Mouse (Mus musculus) Patski (cell line): Measurements from ENCODE around the gene Id1. TPM values are rescaled to one million over a fixed set of nuclear protein-coding genes. Genes with fewer than 3 reads are reported as not detected.

ENCODE experiments used
- ATAC-seq: fragments of 100-300 bp; one replicate; pipeline ENCODE4 v1.8.0; 2021
- CTCF ChIA-PET: fragments of 350-600 bp; sonication (Branson Sonifier 250); formaldehyde crosslinking; loops from one replicate; lab custom pipeline; 2022; ENCODE audit warnings: inconsistent platforms; lab: Charles Lee
- POLR2A ChIA-PET: fragments of 350-600 bp; sonication (Branson Sonifier 250); formaldehyde crosslinking; loops from one replicate; lab custom pipeline; 2022; ENCODE audit warnings: antibody characterized with exemption, inconsistent platforms; lab: Charles Lee
- DNase-seq: peaks from one replicate; pipeline ENCODE4 v3.0.0-alpha.2; 2011; ENCODE audit warnings: low read depth, low spot score
- H3K27me3 ChIP-seq: fragments of 371-371 bp; one replicate; pipeline ENCODE4 v1.5.1; 2021
- CTCF ChIP-seq: fragments of 100-300 bp; IDR thresholded peaks from one replicate; pipeline ENCODE4 v1.5.1; 2021
- in situ Hi-C: fragments of 300-500 bp; cut with MboI; formaldehyde crosslinking; loops from 3 replicates; pipeline ENCODE4 v1.11.1; 2018; ENCODE audit warnings: low pct_unique_long_range_greater_than_20kb, mixed read lengths
- polyA plus RNA-seq: library from polyadenylated mRNA; unstranded; gene quantifications from one replicate; pipeline ENCODE4 v1.2.3, GENCODE M21; 2021

The Id1 gene
- polyA plus RNA-seq, 1 experiment from 2014 or later, result 117 TPM

DNA sequence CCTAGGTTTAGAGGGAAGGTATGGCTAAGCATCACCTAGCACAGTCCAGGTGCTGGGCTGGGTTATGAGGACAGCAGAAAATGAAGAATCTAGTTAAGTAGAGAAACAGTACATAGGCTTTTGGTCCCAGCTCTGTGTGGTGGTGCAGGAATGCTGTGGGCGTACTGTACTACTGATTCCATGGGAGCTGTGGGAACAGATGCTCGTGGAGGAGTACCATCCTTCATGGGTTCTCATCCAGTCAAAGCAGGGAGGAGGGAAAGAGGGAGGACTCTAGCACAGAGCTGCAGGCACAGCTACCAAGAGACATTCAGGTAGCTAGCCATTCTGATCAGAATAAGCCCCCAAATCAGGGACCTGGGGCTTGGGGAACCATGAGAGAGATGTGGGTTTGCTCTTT is 40.4 kb downstream of the Id1 start:
- no peak for TF ChIP-seq CTCF
- ChIA-PET CTCF (interaction anchor here (1.2 to 2.1 kb wide), 3 partner anchors 10 to 53 kb away, joined by 3 to 12 read pairs (median 3); no protein-coding TSS in a partner anchor), POLR2A (interaction anchor here (1.0 to 1.6 kb wide), 3 partner anchors 11 to 51 kb away, joined by 3 to 4 read pairs (median 3); no protein-coding TSS in a partner anchor)
- in situ Hi-C loops, result no loop called here
- DNase-seq (no peak), ATAC-seq (no peak)
- H3K27me3 ChIP-seq, result no peaks in the 10 kb centered on the region

DNA sequence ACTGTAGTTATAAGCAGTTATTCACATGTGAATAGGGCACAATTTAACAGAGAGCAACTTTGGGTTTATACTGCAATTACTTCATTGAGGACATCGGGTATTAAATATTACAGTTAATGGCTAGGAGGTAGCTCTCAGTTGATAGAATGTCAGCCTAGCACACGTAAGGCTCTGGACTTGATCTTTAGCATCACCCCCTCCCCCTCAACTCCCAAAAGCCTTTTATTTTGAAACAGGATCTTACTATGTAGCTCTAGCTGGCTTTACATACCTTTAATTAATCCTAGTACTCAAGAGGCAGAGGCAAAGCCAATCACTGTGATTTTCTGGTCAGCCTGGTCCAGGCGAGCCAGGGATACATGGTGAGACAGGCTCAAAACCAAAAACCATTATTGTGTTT is 41.0 kb downstream of the Id1 start:
- no peaks in the 10 kb centered on the region for H3K27me3 ChIP-seq
- POLR2A ChIA-PET, result interaction anchor here (1.0 to 1.6 kb wide), 2 partner anchors 17 to 50 kb away, joined by 3 read pairs; no protein-coding TSS in a partner anchor
- in situ Hi-C loops, result no loop called here
- CTCF ChIA-PET, result interaction anchor here (1.6 to 2.1 kb wide), 2 partner anchors 10 to 53 kb away, joined by 3 to 12 read pairs; no protein-coding TSS in a partner anchor
- TF ChIP-seq CTCF, result no peak
- DNase-seq, result no peak
- ATAC-seq, result no peak

DNA sequence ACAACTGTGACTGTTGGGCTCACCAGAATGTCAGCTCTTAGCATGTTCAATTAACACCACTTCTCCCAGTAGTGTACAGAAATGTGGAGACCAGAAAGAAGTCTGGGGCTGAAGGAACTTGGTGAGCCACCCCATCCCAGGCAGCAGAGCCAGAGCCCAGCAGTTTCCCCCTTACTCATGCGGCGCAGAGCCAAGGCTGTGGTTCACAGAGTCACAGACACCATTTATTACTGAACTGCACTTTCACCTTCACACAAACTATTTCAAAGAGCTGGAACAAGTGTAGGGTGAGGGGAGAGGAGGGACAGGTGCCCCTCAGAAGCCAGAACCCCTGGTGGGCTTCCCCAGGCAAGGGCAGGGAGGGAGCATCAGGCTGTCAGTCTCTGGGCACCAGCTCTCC is 44.4 kb downstream of the Id1 start:
- TF ChIP-seq CTCF, result no peak
- in situ Hi-C loops, result no loop called here
- H3K27me3 ChIP-seq, result no peaks in the 10 kb centered on the region
- CTCF ChIA-PET, result interaction anchor here (1.2 to 2.3 kb wide), 3 partner anchors 13 to 87 kb away, joined by 3 to 6 read pairs (median 4); no protein-coding TSS in a partner anchor
- DNase-seq (no peak), ATAC-seq (no peak)
- POLR2A ChIA-PET, result interaction anchor here (0.9 kb wide), 1 partner anchor 45 kb away, joined by 3 read pairs; no protein-coding TSS in a partner anchor

DNA sequence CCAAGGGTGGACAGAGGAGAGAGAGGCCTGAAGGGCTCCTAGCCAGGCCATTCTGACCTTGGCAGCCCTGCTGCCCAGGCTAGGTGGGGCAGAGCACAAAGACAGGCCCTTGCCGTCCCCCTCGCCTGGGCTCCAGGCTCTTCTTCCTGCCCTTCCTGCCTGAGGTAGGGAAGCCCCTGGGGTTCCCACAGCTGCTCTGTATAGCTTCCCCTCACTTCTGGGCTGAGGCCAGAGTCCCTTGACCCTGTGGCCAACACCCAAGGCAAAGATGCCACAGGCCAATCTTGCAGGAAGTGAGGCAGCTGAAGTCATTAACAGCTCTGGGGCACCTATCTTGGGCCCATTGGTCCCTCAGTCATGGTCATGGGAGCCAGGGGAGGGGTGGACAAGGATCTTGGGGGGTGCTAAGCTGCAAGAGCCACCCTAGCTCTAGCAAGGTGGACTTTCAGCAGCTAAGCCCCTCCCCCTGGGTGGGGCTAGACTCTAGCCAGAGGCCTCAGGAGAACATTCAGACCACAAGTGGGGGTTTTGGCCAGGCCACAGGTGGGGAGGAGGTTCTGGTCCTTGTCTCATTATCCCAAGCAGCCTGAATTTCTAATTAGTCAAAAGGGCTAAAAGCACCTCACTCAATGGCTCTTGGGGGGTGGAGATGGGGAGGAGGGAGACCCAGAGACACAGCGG is 45.1 kb downstream of the Id1 start:
- CTCF ChIA-PET, result interaction anchor here (1.2 to 2.3 kb wide), 3 partner anchors 13 to 88 kb away, joined by 3 to 6 read pairs (median 4); no protein-coding TSS in a partner anchor

DNA sequence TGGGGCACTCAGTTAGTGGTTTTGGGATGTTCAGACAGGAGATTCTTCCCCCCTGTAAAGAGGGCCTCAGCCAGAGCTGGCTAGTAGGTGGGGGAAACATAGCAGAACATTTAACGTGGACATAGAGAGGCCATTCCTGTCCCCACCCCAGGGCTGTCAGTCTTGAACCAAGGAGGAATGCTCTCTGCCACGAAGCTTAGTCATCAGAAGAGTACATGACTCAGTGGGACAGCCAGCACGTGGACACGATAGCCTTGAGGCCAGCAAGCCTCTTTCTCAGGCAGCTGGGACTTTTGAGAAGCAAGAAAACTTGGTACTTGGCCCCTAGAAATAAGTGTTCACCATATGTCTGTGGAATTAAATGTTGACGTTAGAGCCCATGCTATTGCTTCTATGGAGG is 46.6 kb downstream of the Id1 start:
- H3K27me3 ChIP-seq, result no peaks in the 10 kb centered on the region
- POLR2A ChIA-PET, result interaction anchor here (0.9 kb wide), 2 partner anchors 11 to 45 kb away, joined by 3 to 5 read pairs; no protein-coding TSS in a partner anchor
- in situ Hi-C loops, result no loop called here
- CTCF ChIA-PET, result interaction anchor here (1.8 kb wide), 1 partner anchor 28 kb away, joined by 4 read pairs; no protein-coding TSS in a partner anchor
- ATAC-seq (no peak), DNase-seq (no peak)
- TF ChIP-seq CTCF, result no peak

More for the DNA sequence above, 45.1 kb downstream of the Id1 start:
- no peaks in the 10 kb centered on the region for H3K27me3 ChIP-seq
- DNase-seq, result no peak
- no peak for ATAC-seq
- no peak for TF ChIP-seq CTCF
- POLR2A ChIA-PET, result interaction anchor here (0.5 to 0.9 kb wide), 2 partner anchors 45 to 466 kb away, joined by 3 read pairs; no protein-coding TSS in a partner anchor
- in situ Hi-C loops, result no loop called here

DNA sequence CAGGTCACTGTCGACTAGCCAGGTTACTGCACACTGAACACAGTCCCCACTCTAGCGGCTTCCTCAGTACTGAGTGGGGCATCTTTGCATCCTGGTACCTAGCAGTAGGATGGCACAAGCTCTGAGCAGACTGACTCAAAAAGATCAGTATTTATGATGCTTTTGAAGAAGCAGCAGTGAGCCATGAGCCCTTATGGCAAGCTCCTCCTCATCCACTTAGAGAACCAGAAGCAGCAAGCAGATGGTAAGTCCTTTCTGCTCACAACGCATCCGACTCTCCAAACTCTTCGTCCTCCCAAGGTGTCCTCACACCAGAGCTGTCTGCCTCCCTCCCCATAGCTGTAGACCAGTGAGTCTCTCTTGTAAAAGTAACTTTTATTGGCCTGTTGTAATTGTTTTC is 47.2 kb downstream of the Id1 start:
- ATAC-seq (no peak), DNase-seq (no peak)
- H3K27me3 ChIP-seq, result no peaks in the 10 kb centered on the region
- ChIA-PET POLR2A (interaction anchor here (0.9 kb wide), 2 partner anchors 12 to 44 kb away, joined by 3 to 5 read pairs; no protein-coding TSS in a partner anchor), CTCF (interaction anchor here (0.8 to 1.8 kb wide), 3 partner anchors 11 to 28 kb away, joined by 3 to 4 read pairs (median 4); no protein-coding TSS in a partner anchor)
- in situ Hi-C loops, result no loop called here
- TF ChIP-seq CTCF, result no peak

- no peak for ATAC-seq
- in situ Hi-C loops, result no loop called here
Observed at GRCm38 (mm10) chr2:152784640-152785039, 48.6 kb downstream of the Id1 start.

DNA sequence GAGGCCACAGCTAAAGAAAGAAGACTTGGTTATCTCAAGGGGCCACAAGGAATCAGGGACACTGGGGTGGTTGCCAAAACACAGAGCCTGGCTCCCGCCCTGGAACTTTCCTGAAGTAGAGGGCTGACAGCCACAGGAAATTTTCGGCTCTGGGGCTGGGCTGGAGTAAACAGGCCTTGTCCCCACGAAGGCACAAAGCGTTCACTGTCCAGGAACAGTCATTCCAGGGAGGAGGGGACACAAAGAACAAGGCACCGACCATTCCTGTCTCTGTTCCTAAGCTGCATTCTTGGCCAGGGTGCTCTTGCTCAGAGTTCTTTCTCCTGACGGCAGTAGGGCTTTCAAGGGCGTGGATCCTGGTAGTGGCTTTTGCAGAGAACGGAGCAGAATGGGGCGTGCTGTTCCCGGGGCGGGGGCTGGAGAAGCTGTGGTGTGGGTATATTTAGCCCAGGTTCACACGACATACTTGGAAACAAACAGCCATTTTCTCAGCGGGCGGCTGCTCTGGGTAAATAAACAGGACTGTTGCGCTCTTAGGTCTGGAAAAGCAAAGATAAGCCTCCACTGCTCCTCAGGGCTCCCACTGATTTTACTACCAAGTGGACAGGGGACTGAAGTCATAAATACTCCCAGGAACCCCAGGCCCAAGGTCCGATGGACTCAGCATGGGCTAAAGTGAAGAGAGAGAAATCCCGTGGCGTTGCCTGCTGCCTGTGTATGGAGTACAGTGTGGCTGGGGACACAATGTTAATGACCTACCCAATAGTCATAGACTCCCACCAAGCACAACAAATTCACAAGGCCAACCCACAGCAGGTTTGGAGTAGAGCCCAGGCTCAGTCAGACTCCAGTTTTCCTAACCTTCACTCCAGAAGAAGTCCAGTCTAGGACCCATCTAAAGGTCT is 49.6 kb downstream of the Id1 start:
- in situ Hi-C loops, result no loop called here
- POLR2A ChIA-PET, result no interaction called here

More at GRCm38 (mm10) chr2:152784640-152785039, 48.6 kb downstream of the Id1 start:
- no peaks in the 10 kb centered on the region for H3K27me3 ChIP-seq
- TF ChIP-seq CTCF, result no peak
- ChIA-PET CTCF (interaction anchor here (1.6 to 1.8 kb wide), 2 partner anchors 10 to 26 kb away, joined by 4 read pairs; no protein-coding TSS in a partner anchor), POLR2A (no interaction called here)
- DNase-seq, result no peak

More for the DNA sequence above, 49.6 kb downstream of the Id1 start:
- H3K27me3 ChIP-seq, result no peaks in the 10 kb centered on the region
- no peak for DNase-seq
- no peak for TF ChIP-seq CTCF
- no peak for ATAC-seq
- CTCF ChIA-PET, result no interaction called here

Other genes starting within 250 kb of the Id1 start
- not detected for gene Defb22, start 246.1 kb upstream of the Id1 start, polyA plus RNA-seq
- not detected for gene Defb26, start 224.6 kb upstream of the Id1 start, polyA plus RNA-seq
- 0.22 TPM for gene Defb28, start 218.0 kb upstream of the Id1 start, polyA plus RNA-seq
- 0.14 TPM for gene Defb29, start 196.2 kb upstream of the Id1 start, polyA plus RNA-seq
- 0.83 TPM for gene Gm17416, start 166.9 kb upstream of the Id1 start, polyA plus RNA-seq
- gene Defb21, start 163.5 kb upstream of the Id1 start, polyA plus RNA-seq, result not detected
- gene Defb19, start 155.9 kb upstream of the Id1 start, polyA plus RNA-seq, result not detected
- not detected for gene Defb45, start 136.9 kb upstream of the Id1 start, polyA plus RNA-seq
- gene Defb36, start 131.9 kb upstream of the Id1 start, polyA plus RNA-seq, result not detected
- gene Defb25, start 113.2 kb upstream of the Id1 start, polyA plus RNA-seq, result not detected
- gene Rem1, start 109.3 kb upstream of the Id1 start, polyA plus RNA-seq, result not detected
- 137 TPM for gene H13, start 66.8 kb upstream of the Id1 start, polyA plus RNA-seq
- gene Mcts2, start 49.2 kb upstream of the Id1 start, polyA plus RNA-seq, result 19.9 TPM
- 0.14 TPM for gene Cox4i2, start 17.9 kb downstream of the Id1 start, polyA plus RNA-seq
- 133 TPM for gene Bcl2l1, start 95.5 kb downstream of the Id1 start, polyA plus RNA-seq
- 55.7 TPM for gene Tpx2, start 111.7 kb downstream of the Id1 start, polyA plus RNA-seq
- gene Mylk2, start 175.1 kb downstream of the Id1 start, polyA plus RNA-seq, result 0.08 TPM
- 0.04 TPM for gene Foxs1, start 197.0 kb downstream of the Id1 start, polyA plus RNA-seq
- 0.36 TPM for gene Dusp15, start 215.4 kb downstream of the Id1 start, polyA plus RNA-seq
- gene Ttll9, start 226.2 kb downstream of the Id1 start, polyA plus RNA-seq, result 0.45 TPM